Mouse (Mus musculus) heart, postnatal 0 days (tissue): ENCODE measurements around the gene Rpap3.

Experiments
- CTCF ChIP-seq: IDR thresholded peaks from 2 replicates; pipeline ENCODE4 v1.5.1; 2016; ENCODE audit warnings: antibody characterized with exemption, control low read depth, low read depth
- EP300 ChIP-seq: IDR thresholded peaks from 2 replicates; pipeline ENCODE4 v1.6.1; 2016; ENCODE audit warnings: antibody characterized with exemption, low read depth

- TF ChIP-seq CTCF = no peak
- no peak for TF ChIP-seq EP300
Observed at GRCm38 (mm10) chr15:97719494-97719893, 13.9 kb upstream of the Rpap3 start.
